Mouse (Mus musculus) thymus, adult 2 months (tissue): ENCODE results near the gene Tyw5. TPM values are rescaled to one million over a fixed set of nuclear protein-coding genes. Genes with fewer than 3 reads are reported as not detected.

ENCODE experiments used
- DNase-seq: peaks from one replicate; pipeline ENCODE4 v3.0.0; 2021
- H3K27ac ChIP-seq: fragments of 200-500 bp; 2 replicates; pipeline ENCODE4 v1.5.1; 2012; ENCODE audit warnings: low read length, control low read depth; ENCODE audit not compliant: control insufficient read depth, insufficient read depth
- H3K27me3 ChIP-seq: fragments of 200-500 bp; 2 replicates; pipeline ENCODE4 v1.6.1; 2012; ENCODE audit warnings: mild to moderate bottlenecking, low read length, moderate library complexity, mixed read lengths; ENCODE audit not compliant: control insufficient read depth, insufficient read depth
- H3K36me3 ChIP-seq: fragments of 200-500 bp; 2 replicates; pipeline ENCODE4 v1.6.1; 2012; ENCODE audit warnings: mild to moderate bottlenecking, low read length, moderate library complexity; ENCODE audit not compliant: control insufficient read depth, insufficient read depth
- H3K4me1 ChIP-seq: fragments of 200-500 bp; replicated peaks from 2 replicates; pipeline ENCODE4 v1.6.1; 2012; ENCODE audit warnings: low read length; ENCODE audit not compliant: control insufficient read depth, insufficient read depth
- H3K4me3 ChIP-seq: fragments of 200-500 bp; 2 replicates; pipeline ENCODE4 v1.5.1; 2012; ENCODE audit warnings: mild to moderate bottlenecking, low read length, control low read depth, moderate library complexity; ENCODE audit not compliant: control insufficient read depth, insufficient read depth
- CTCF ChIP-seq: fragments of 200-500 bp; IDR thresholded peaks from 2 replicates; pipeline ENCODE4 v1.5.1; 2012; ENCODE audit warnings: mild to moderate bottlenecking, control low read depth, low read length, moderate library complexity, borderline replicate concordance; ENCODE audit not compliant: control insufficient read depth, poor library complexity, insufficient read depth; ENCODE audit errors: extremely low read depth
- POLR2A ChIP-seq: fragments of 200-500 bp; IDR thresholded peaks from 2 replicates; pipeline ENCODE4 v1.6.1; 2012; ENCODE audit warnings: mild to moderate bottlenecking, low read length, control low read depth, moderate library complexity; ENCODE audit not compliant: control insufficient read depth, poor library complexity, insufficient read depth; ENCODE audit errors: extremely low read depth
- WGBS: fragments of 180-500 bp; shearing (Covaris S2); methylation state at CpG from one replicate; pipeline ENCODE4 v1.1.7; 2018; 5-methylcytosine and 5-hydroxymethylcytosine counted together
- polyA plus RNA-seq: library from polyadenylated mRNA; depleted of rRNA; stranded (reverse); fragments of >200 nt; gene quantifications from 2 replicates; pipeline ENCODE4 v1.2.3, GENCODE M21; 2012

The Tyw5 gene
- polyA plus RNA-seq, 1 experiment: 8.5 TPM

- TF ChIP-seq POLR2A (no peak), CTCF (no peak)
- 96% methylated on average over 5 of the region's 5 CpGs for WGBS
These were observed 4.8 kb downstream of the Tyw5 start for GRCm38 (mm10) chr1:57402116-57402515.

GRCm38 (mm10) chr1:57400877-57401276, 6.0 kb downstream of the Tyw5 start:
- TF ChIP-seq CTCF: no peak
- no peak for TF ChIP-seq POLR2A
- Histone ChIP-seq H3K27ac (no peak overlapping the region), H3K4me1 (peaks cover 2% of the 10 kb centered on the region; the same call in 1 of the 2 replicates), H3K27me3 (no peaks in the 10 kb centered on the region), H3K36me3 (peaks cover 15% of the 10 kb centered on the region), H3K4me3 (no peak overlapping the region)
- no peak for DNase-seq
- 91% methylated on average over 2 of the region's 2 CpGs for WGBS

More at GRCm38 (mm10) chr1:57402116-57402515, 4.8 kb downstream of the Tyw5 start:
- Histone ChIP-seq H3K4me1 (peaks cover 5% of the 10 kb centered on the region; the same call in 1 of the 2 replicates), H3K27ac (no peak overlapping the region), H3K36me3 (peaks cover 10% of the 10 kb centered on the region; the same call in 1 of the 2 replicates), H3K4me3 (no peak overlapping the region), H3K27me3 (no peaks in the 10 kb centered on the region)
- no peak for DNase-seq

GRCm38 (mm10) chr1:57400321-57400720, 6.6 kb downstream of the Tyw5 start:
- WGBS: 97% methylated on average over 2 of the region's 2 CpGs
- H3K27ac ChIP-seq: no peak overlapping the region
- TF ChIP-seq POLR2A (no peak), CTCF (no peak)
- H3K27me3 ChIP-seq: no peaks in the 10 kb centered on the region
- H3K36me3 ChIP-seq: peaks cover 15% of the 10 kb centered on the region
- H3K4me3 ChIP-seq: no peak overlapping the region
- DNase-seq: no peak
- H3K4me1 ChIP-seq: no peaks in the 10 kb centered on the region

GRCm38 (mm10) chr1:57394051-57394450, 12.8 kb downstream of the Tyw5 start:
- H3K4me1 ChIP-seq: no peaks in the 10 kb centered on the region
- H3K4me3 ChIP-seq: no peak overlapping the region
- DNase-seq: peak; percentile 54
- WGBS: 66% methylated on average over 3 of the region's 3 CpGs
- TF ChIP-seq POLR2A (no peak), CTCF (no peak)
- H3K36me3 ChIP-seq: peaks cover 15% of the 10 kb centered on the region; the same call in 1 of the 2 replicates
- H3K27ac ChIP-seq: no peak overlapping the region
- no peaks in the 10 kb centered on the region for H3K27me3 ChIP-seq

GRCm38 (mm10) chr1:57392417-57392816, 14.5 kb downstream of the Tyw5 start:
- no peaks in the 10 kb centered on the region for H3K27me3 ChIP-seq
- WGBS: 93% methylated on average over 4 of the region's 4 CpGs
- H3K4me3 ChIP-seq: no peak overlapping the region
- H3K27ac ChIP-seq: no peak overlapping the region
- no peak for DNase-seq
- no peaks in the 10 kb centered on the region for H3K4me1 ChIP-seq
- H3K36me3 ChIP-seq: peaks cover 26% of the 10 kb centered on the region; the same call in 1 of the 2 replicates
- no peak for TF ChIP-seq CTCF
- TF ChIP-seq POLR2A: no peak

- Histone ChIP-seq H3K27ac (no peak overlapping the region), H3K4me1 (no peaks in the 10 kb centered on the region), H3K4me3 (no peak overlapping the region), H3K27me3 (no peaks in the 10 kb centered on the region), H3K36me3 (peaks cover 23% of the 10 kb centered on the region; the same call in 1 of the 2 replicates)
- WGBS: 96% methylated on average over 4 of the region's 4 CpGs
- TF ChIP-seq CTCF (no peak), POLR2A (no peak)
- no peak for DNase-seq
These were observed 15.7 kb downstream of the Tyw5 start for GRCm38 (mm10) chr1:57390993-57391790.
